Mouse (Mus musculus) CH12.LX (cell line): ENCODE results near the gene Rbm47.

ENCODE experiments used
- JUN ChIP-seq: IDR thresholded peaks from 2 replicates; pipeline ENCODE4 v1.6.1; 2011; ENCODE audit warnings: low read depth, mild to moderate bottlenecking, low read length, improper control_type of control experiment, moderate library complexity; ENCODE audit not compliant: insufficient read depth
- MYC ChIP-seq: IDR thresholded peaks from 2 replicates; pipeline ENCODE4 v1.6.1; 2011; ENCODE audit warnings: low read depth, mild to moderate bottlenecking, improper control_type of control experiment, low read length
- POLR2A ChIP-seq: IDR thresholded peaks from 2 replicates; pipeline ENCODE4 v1.6.1; 2011; ENCODE audit warnings: low read depth, mild to moderate bottlenecking, improper control_type of control experiment, low read length
- POLR2AphosphoS2 ChIP-seq: IDR thresholded peaks from 2 replicates; pipeline ENCODE4 v1.6.1; 2011; ENCODE audit warnings: low read depth, low read length, improper control_type of control experiment
- TCF12 ChIP-seq: IDR thresholded peaks from 2 replicates; pipeline ENCODE4 v1.6.1; 2014; ENCODE audit warnings: low read depth, mild to moderate bottlenecking, inconsistent platforms, low read length, improper control_type of control experiment
- UBTF ChIP-seq: IDR thresholded peaks from 2 replicates; pipeline ENCODE4 v1.6.1; 2012; ENCODE audit warnings: low read depth, mild to moderate bottlenecking, inconsistent platforms, low read length, improper control_type of control experiment, moderate library complexity

DNA sequence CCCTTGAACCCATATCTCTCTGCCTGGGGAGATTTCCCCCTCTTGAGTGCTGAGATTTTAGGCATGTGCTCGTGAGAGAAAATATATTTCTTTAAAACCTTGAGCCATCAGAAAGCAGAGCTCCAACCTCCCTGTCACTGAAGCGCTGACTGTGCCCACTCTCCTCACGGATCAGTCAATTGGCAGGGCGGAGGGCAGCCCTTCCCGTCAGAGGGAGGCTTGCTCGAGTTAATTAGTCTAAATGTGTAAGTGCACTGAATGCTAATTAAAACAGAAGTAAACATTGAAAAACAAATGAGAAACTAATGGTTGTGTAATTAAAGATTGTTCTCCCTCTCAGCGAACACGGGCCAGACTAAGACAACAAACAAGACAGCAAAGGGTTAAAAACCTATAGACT is 72.6 kb downstream of the Rbm47 start:
- TF ChIP-seq TCF12 (no peak), MYC (no peak), UBTF (no peak), JUN (no peak), POLR2A (no peak), POLR2AphosphoS2 (no peak)
